Mouse (Mus musculus): ENCODE measurements around the gene Iscu. TPM values are rescaled to one million over a fixed set of nuclear protein-coding genes. Genes with fewer than 3 reads are reported as not detected.

The Iscu gene
- total RNA-seq, 2 experiments from 2014 or later = 344 to 362 TPM

DNA sequence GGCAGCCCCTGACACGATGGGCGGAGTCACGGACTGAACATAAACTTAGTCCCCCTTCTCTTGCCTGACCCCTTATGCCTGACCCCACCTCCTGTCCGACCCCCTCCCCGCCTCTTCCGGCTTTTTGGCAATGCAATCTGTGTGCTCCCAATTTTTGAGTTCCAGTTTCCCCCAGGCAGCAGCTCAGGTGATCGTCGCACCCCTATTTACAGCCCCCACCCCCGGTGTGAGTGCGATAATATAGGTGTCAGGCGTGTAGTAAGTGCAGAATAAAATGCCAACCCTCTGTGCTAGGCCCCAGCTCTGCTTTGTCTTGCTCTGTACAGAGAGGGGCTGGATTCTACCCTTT lies 42.5 kb downstream of the Iscu start:
- no peak for DNase-seq

DNA sequence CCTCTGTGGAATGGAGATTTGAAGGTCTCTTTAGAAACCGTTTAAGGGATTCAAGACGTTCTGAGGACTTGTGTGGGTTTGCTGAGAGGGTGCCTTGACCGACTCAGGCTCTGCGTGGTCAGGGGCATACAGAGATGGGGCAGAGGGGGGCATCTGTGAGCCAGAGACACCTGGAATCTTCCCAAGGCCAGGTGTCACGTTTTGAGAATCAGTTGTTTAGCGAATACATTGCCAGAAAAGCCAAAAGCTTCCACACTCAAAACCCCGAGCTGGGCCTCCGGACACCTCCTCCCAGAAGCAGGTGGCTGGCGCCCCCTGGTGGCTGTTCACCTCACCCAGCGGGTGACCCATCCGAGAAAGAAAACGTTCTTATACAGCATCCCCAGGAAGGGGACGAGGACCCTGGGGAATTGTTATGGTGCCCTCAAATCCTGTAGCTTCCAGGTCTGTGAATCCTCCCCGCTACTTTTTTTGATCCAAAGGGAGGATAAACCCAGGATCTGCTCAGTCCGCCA lies 43.1 kb downstream of the Iscu start:
- DNase-seq = peak; percentile 90

DNA sequence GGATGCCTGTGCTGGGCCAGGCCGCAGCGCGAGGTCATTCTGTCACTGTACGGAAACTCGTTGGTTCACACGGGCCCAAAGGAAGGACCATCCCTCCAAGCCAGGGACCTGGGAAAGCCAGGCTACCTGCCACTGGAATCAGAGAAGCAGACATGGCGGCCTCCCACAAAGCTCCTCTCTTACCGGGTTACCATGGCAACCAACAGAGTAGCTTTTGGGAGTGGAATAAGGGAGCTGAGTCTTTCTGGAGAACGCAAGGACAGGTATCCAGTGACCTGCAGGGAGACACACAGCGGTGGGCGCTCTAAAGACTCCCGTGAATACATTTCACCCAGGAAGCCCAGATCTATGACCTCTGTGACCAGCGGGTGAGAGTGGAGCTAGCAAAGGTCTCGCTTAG lies 46.0 kb downstream of the Iscu start:
- DNase-seq = no peak

DNA sequence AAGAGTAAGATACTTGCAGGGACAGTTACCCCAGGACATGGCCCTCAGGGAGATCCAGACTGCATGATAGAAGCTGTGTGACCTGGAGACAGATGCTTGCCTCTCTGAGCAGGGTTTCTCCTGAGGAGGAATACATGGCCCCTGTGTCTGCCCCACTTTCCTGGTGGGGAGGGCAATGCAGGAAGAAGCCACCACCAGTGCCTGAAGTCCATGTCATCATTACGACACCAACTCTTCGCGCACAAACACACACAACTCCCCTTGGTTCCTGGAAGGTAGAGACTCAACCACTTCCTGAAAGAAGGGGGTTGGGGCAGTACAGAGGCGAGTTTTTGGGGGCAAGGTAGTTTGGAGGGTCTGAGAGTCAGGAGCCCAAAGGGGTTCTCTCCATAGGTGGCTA lies 51.7 kb downstream of the Iscu start:
- no peak for DNase-seq

DNA sequence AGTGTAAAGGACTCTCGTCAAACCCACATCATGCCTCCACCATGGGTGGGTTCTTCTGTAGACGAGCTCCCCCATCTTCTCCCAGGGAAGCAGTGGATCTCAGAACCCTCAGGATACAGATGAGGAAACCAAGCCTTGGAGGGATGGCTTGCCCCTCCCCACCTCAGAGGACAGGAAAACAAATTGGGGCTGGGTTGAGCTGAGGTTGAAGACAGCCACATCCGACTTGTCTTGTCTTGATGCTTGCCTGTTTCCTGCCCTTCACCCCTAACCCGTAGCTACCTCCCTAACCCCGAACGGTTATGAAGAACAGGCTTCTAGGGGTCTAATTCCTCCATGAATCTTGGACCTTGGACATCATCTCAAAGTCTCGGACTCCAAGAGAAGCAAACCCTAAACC lies 53.0 kb downstream of the Iscu start:
- DNase-seq = no peak

DNA sequence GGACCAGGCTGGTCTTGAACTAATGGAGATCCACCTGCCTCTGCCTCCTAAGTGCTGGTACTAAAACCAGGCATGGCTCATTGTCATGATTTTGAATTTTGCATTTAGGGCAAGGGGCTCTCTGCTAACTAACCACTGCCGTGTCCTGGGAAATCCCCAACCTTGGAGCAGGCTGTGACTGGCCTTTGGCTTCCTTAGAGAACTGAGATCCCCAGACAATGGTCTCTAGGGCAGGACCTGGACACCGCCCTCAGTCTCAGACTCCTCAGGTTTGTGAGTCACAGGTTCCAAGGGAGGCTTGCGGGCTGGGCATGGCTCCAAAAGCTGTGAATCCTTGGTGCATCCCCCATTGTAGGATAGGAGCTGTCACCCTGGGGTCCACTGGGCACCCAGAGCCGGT lies 54.1 kb downstream of the Iscu start:
- no peak for DNase-seq

Other genes with a start within 250 kb of the Iscu start
- 10 to 100 TPM in 1 of 2 experiments, 1 to 10 TPM in 1; 9.7 to 11.7 TPM for gene Cmklr1, start 122.3 kb upstream of the Iscu start, total RNA-seq (2021)
- not detected for gene 1700069L16Rik, start 48.0 kb upstream of the Iscu start, total RNA-seq (2021)
- gene Ficd, start 36.9 kb upstream of the Iscu start, total RNA-seq (2021) = 1 to 10 TPM; 7.3 to 7.7 TPM
- 10 to 100 TPM; 26.3 to 31.3 TPM for gene Sart3, start 238 bp upstream of the Iscu start, total RNA-seq (2021)
- 10 to 100 TPM; 14.0 to 18.0 TPM for gene Tmem119, start 27.8 kb downstream of the Iscu start, total RNA-seq (2021)
- gene Selplg, start 59.9 kb downstream of the Iscu start, total RNA-seq (2021) = 1 to 10 TPM; 6.6 to 6.9 TPM
- 10 to 100 TPM; 66.4 to 78.9 TPM for gene Coro1c, start 136.0 kb downstream of the Iscu start, total RNA-seq (2021)
- 10 to 100 TPM; 14.2 to 20.0 TPM for gene Ssh1, start 221.1 kb downstream of the Iscu start, total RNA-seq (2021)
- not detected for gene Dao, start 231.0 kb downstream of the Iscu start, total RNA-seq (2021)

All from adrenal gland, postnatal 10 days (tissue).